Mouse (Mus musculus): Measurements from ENCODE around the gene Ntrk3. TPM values are rescaled to one million over a fixed set of nuclear protein-coding genes. Genes with fewer than 3 reads are reported as not detected.

Gene Ntrk3
- polyA plus RNA-seq, 1 experiment from 2014 or later: 2.6 TPM

DNA sequence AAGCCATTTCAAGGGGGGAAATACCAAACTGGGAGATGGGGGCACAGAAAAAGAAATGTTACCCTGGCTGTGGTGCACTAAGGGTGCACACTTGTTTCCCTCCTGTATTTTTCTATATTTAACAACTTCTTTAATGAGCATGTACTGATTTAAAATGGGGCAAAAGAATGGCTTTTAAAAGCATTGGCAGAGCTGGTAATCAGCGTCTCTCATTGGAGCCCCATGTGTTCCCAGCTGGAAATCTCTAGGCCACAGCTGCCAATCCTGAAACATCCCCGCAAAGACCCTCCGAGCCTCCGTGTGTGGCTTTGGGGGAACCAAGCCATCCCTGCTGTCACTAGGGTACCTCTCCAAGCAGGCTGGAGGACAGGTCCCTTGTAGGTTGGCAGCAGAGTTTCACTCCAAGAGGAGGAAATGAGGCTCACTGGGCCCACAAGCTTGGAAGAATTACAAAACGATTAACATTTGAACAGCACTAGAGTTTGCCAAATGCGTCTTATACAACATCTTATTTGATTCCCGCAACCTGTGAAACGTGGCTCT, 16.7 kb upstream of the Ntrk3 start:
- no peaks in the 10 kb centered on the region for H3K9me3 ChIP-seq
- no peaks in the 10 kb centered on the region for H3K36me3 ChIP-seq
- no peaks in the 10 kb centered on the region for H3K4me1 ChIP-seq
- H3K9ac ChIP-seq: no peak overlapping the region
- no peaks in the 10 kb centered on the region for H3K27me3 ChIP-seq
- no peak overlapping the region for H3K4me3 ChIP-seq
- 61% methylated on average over 8 of the region's 8 CpGs for WGBS
- no peak for ATAC-seq (ENCODE audit: insufficient number of reproducible peaks, insufficient read depth, low FRiP score, low TSS enrichment)
- H3K4me2 ChIP-seq (replicated peaks): no peak overlapping the region
- H3K27ac ChIP-seq: no peak overlapping the region

DNA sequence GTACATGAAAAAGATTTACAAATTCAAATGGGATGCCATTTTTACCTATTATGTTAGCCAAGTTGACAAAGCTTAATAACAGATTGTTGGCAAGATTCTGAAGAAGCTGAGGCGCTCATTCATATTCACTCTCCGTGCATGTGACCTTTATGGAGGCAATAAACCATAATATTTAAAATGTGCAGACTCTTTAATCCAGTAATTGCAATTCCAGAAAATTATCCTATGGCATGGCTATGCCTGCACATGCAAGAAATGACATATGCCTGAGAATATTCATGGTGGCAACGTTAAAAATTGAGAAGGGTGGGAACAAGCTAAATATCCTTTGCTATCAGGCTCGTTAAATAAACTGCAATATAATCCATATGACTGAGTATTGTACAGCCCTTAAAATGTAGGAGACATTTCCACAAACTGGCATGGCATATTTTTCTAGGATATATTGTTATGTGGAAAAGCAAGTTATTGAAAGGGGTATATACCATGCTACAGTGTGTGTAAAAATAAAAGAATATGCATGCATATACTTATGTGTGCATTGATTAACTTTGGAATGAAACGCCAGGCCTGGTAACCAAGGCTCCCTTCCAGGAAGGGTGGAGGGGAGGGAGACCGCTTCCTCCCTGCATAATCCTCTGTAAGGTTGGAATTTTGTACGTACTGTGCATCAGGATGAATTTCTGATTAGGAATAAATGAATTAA, 16.1 kb upstream of the Ntrk3 start:
- H3K4me3 ChIP-seq: no peak overlapping the region
- ATAC-seq (ENCODE audit: insufficient number of reproducible peaks, insufficient read depth, low FRiP score, low TSS enrichment): no peak
- 87% methylated on average over 7 of the region's 7 CpGs for WGBS
- H3K9me3 ChIP-seq: no peaks in the 10 kb centered on the region
- H3K27me3 ChIP-seq: no peaks in the 10 kb centered on the region
- H3K4me1 ChIP-seq: no peaks in the 10 kb centered on the region
- H3K9ac ChIP-seq: no peak overlapping the region
- H3K36me3 ChIP-seq: no peaks in the 10 kb centered on the region
- no peak overlapping the region for H3K27ac ChIP-seq
- H3K4me2 ChIP-seq (replicated peaks): no peak overlapping the region

DNA sequence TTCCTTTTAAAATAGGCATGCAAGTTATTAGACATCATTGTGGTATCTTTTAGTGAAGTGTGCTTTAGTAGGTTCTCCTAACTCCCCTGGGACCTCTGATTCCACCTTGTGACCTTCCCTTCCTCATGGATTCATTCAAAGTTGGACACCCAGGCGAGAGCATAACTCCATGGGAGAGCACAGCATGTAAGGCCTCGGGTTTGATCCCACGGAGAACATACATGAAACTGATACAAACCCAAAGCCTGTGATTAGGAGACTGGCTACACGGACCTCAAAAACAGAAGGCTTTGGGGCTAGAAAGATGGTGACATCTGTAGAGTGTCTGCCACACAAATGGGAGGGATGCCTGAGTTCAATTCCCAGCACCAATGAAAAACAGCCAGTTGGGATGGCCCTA, 15.1 kb upstream of the Ntrk3 start:
- H3K4me3 ChIP-seq: no peak overlapping the region
- 89% methylated on average over 4 of the region's 4 CpGs for WGBS
- H3K27ac ChIP-seq: no peak overlapping the region
- H3K4me1 ChIP-seq: no peaks in the 10 kb centered on the region
- no peaks in the 10 kb centered on the region for H3K9me3 ChIP-seq
- H3K27me3 ChIP-seq: no peaks in the 10 kb centered on the region
- ATAC-seq (ENCODE audit: insufficient number of reproducible peaks, insufficient read depth, low FRiP score, low TSS enrichment): no peak
- no peak overlapping the region for H3K9ac ChIP-seq
- no peaks in the 10 kb centered on the region for H3K36me3 ChIP-seq
- no peak overlapping the region for H3K4me2 ChIP-seq (replicated peaks)

- H3K4me1 ChIP-seq: no peaks in the 10 kb centered on the region
- no peak overlapping the region for H3K9ac ChIP-seq
- no peaks in the 10 kb centered on the region for H3K9me3 ChIP-seq
- 79% methylated on average over 5 of the region's 5 CpGs for WGBS
- H3K4me3 ChIP-seq: no peak overlapping the region
- no peak overlapping the region for H3K27ac ChIP-seq
- H3K4me2 ChIP-seq (replicated peaks): no peak overlapping the region
- ATAC-seq (ENCODE audit: insufficient number of reproducible peaks, insufficient read depth, low FRiP score, low TSS enrichment): no peak
- no peaks in the 10 kb centered on the region for H3K27me3 ChIP-seq
- no peaks in the 10 kb centered on the region for H3K36me3 ChIP-seq
Observed at GRCm38 (mm10) chr7:78743731-78744385, 6.0 kb upstream of the Ntrk3 start.

- no peak overlapping the region for H3K9ac ChIP-seq
- no peak overlapping the region for H3K4me3 ChIP-seq
- no peak overlapping the region for H3K27ac ChIP-seq
- 79% methylated on average over 8 of the region's 8 CpGs for WGBS
- no peak overlapping the region for H3K4me2 ChIP-seq (replicated peaks)
- no peaks in the 10 kb centered on the region for H3K27me3 ChIP-seq
- no peaks in the 10 kb centered on the region for H3K36me3 ChIP-seq
- H3K4me1 ChIP-seq: no peaks in the 10 kb centered on the region
- no peaks in the 10 kb centered on the region for H3K9me3 ChIP-seq
- ATAC-seq (ENCODE audit: insufficient number of reproducible peaks, insufficient read depth, low FRiP score, low TSS enrichment): no peak
Observed at GRCm38 (mm10) chr7:78739351-78740000, 1.7 kb upstream of the Ntrk3 start.

DNA sequence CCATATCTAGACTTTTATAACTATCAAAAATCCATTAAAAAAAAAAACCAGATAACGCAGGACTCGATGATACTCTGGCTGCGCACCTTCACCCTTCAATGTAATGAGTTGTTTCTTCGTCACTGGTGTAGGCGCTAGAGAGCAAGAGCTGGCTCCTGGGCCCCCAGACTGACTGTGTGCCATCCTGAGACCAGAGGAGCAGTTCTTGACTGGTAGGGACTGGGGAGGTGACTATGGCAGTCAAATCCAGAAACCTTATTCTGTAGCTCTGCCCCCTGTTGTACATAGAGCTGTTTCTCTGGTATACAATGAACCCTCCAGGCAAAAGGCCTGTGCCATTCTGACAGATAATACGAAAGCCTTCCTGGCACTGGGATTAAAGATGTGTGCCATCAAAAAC, 616 bp downstream of the Ntrk3 start:
- Histone ChIP-seq H3K4me3 (no peak overlapping the region), H3K9ac (no peak overlapping the region), H3K4me2 (replicated peaks) (no peak overlapping the region), H3K27ac (no peak overlapping the region), H3K36me3 (no peaks in the 10 kb centered on the region), H3K9me3 (no peaks in the 10 kb centered on the region), H3K4me1 (no peaks in the 10 kb centered on the region), H3K27me3 (no peaks in the 10 kb centered on the region)
- ATAC-seq (ENCODE audit: insufficient number of reproducible peaks, insufficient read depth, low FRiP score, low TSS enrichment): no peak
- 90% methylated on average over 6 of the region's 6 CpGs for whole genome bisulfite sequencing

- no peak overlapping the region for H3K27ac ChIP-seq
- H3K9me3 ChIP-seq: no peaks in the 10 kb centered on the region
- ATAC-seq (ENCODE audit: insufficient number of reproducible peaks, insufficient read depth, low FRiP score, low TSS enrichment): no peak
- no peaks in the 10 kb centered on the region for H3K36me3 ChIP-seq
- H3K9ac ChIP-seq: no peak overlapping the region
- H3K4me3 ChIP-seq: no peak overlapping the region
- 80% methylated on average over 8 of the region's 8 CpGs for WGBS
- no peak overlapping the region for H3K4me2 ChIP-seq (replicated peaks)
- H3K4me1 ChIP-seq: no peaks in the 10 kb centered on the region
- no peaks in the 10 kb centered on the region for H3K27me3 ChIP-seq
Observed at GRCm38 (mm10) chr7:78731391-78731790, 6.4 kb downstream of the Ntrk3 start.

DNA sequence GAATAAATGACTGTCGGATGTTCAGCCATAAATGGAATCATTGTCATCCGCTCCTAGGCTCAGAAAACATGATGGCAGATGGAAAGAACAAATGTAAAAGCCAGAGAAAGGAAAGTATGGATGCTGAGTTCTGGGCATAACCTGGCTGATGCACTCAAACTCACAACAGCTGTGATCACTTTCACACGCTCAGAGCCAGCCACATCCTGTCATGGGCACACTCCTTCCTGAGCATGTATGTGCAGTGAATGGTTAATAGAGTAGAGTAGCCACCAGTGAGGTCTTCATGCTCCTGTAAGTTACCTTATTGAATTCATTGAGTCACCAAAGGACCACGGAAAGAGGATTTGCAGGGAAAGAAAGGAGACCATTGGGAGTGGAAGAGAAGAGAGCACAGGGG, 13.2 kb downstream of the Ntrk3 start:
- Histone ChIP-seq H3K4me1 (no peaks in the 10 kb centered on the region), H3K27ac (no peak overlapping the region), H3K9me3 (no peaks in the 10 kb centered on the region), H3K36me3 (no peaks in the 10 kb centered on the region), H3K9ac (no peak overlapping the region), H3K4me2 (replicated peaks) (no peak overlapping the region), H3K27me3 (no peaks in the 10 kb centered on the region), H3K4me3 (no peak overlapping the region)
- ATAC-seq (ENCODE audit: insufficient number of reproducible peaks, insufficient read depth, low FRiP score, low TSS enrichment): no peak
- WGBS: 69% methylated on average over 4 of the region's 4 CpGs

DNA sequence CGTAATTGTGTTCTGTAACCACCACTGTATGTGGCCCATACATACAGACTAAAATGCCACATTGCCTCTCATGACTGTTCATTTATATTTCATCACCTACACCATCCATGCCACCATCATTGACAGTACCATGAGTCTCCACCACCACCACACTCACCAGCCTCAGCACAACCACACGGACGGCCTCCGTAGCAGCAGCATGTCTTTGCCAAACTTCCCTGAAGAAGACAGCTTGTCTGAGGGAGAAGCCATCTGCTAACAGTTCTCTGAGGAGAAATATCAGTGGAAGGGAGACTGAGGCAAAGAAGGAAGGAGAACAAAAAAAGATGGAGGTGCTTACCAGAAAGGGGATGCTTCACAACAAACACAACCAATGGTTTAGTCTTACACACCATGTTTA, 15.8 kb downstream of the Ntrk3 start:
- Histone ChIP-seq H3K4me3 (no peak overlapping the region), H3K36me3 (no peaks in the 10 kb centered on the region)
- no peak for ATAC-seq (ENCODE audit: insufficient number of reproducible peaks, insufficient read depth, low FRiP score, low TSS enrichment)

GRCm38 (mm10) chr7:78720989-78721816, 16.6 kb downstream of the Ntrk3 start:
- H3K36me3 ChIP-seq: no peaks in the 10 kb centered on the region
- no peak overlapping the region for H3K4me3 ChIP-seq
- H3K4me2 ChIP-seq (replicated peaks): no peak overlapping the region
- no peak overlapping the region for H3K9ac ChIP-seq
- H3K4me1 ChIP-seq: no peaks in the 10 kb centered on the region
- H3K27ac ChIP-seq: no peak overlapping the region
- no peaks in the 10 kb centered on the region for H3K27me3 ChIP-seq
- WGBS: 84% methylated on average over 9 of the region's 9 CpGs
- no peaks in the 10 kb centered on the region for H3K9me3 ChIP-seq
- no peak for ATAC-seq (ENCODE audit: insufficient number of reproducible peaks, insufficient read depth, low FRiP score, low TSS enrichment)

More for the DNA sequence above, 15.8 kb downstream of the Ntrk3 start:
- Histone ChIP-seq H3K4me2 (replicated peaks) (no peak overlapping the region), H3K27me3 (no peaks in the 10 kb centered on the region), H3K9me3 (no peaks in the 10 kb centered on the region), H3K27ac (no peak overlapping the region), H3K4me1 (no peaks in the 10 kb centered on the region), H3K9ac (no peak overlapping the region)
- 92% methylated on average over 4 of the region's 4 CpGs for WGBS

- H3K4me1 ChIP-seq: no peaks in the 10 kb centered on the region
- no peak overlapping the region for H3K4me2 ChIP-seq (replicated peaks)
- no peak overlapping the region for H3K4me3 ChIP-seq
- H3K9me3 ChIP-seq: no peaks in the 10 kb centered on the region
- no peaks in the 10 kb centered on the region for H3K27me3 ChIP-seq
- ATAC-seq (ENCODE audit: insufficient number of reproducible peaks, insufficient read depth, low FRiP score, low TSS enrichment): no peak
- 79% methylated on average over 7 of the region's 7 CpGs for WGBS
- no peak overlapping the region for H3K9ac ChIP-seq
- H3K36me3 ChIP-seq: no peaks in the 10 kb centered on the region
- H3K27ac ChIP-seq: no peak overlapping the region
Observed at GRCm38 (mm10) chr7:78719795-78720460, 17.9 kb downstream of the Ntrk3 start.
